Mouse (Mus musculus): ENCODE results near the gene Chst5.
"Not testable (repeated sequence)": the region's sequence is repeated elsewhere in the genome, so short reads cannot be mapped to it uniquely, and the experiment has no call there.

Chst5 gene

DNA sequence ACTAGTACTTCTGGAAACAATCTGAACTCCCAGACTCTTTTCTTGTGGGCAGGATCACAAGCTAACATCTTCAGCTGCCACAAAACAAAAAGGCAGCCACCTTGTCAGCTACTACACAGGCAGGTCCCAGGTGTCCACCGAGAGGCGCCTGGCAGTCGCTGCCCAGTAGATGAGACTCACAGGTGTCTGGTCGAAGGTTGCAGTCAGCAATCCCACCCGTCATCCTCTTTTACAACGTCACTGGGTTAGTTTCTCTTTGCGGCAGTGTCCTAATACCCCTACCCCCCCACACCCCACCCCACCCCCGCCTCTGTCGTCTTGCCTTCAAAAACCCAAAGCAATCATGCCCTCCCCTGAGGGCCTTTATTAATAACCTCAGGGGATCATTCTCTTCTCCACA lies 34.5 kb downstream of the Chst5 start:
- no peak for DNase-seq (ENCODE audit: low spot score in 2 of 2)

DNA sequence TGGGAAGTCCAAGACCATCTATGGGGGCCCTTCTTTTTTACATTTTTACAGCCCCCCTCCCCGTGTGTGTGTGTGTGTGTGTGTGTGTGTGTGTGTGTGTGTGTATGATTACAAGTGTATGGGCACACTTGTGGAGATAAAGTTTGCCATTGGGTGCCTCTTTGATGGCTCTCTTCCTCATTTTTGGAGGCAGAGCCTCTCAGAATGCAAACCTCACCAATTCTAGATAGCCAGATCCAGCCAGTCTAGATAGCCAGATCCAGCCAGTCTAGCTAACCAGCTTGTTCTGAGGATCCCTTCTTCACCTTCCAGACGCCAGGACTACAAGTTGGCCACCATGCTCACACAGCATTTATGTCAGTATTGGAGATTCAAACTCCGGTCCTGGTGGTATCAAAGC lies 39.0 kb downstream of the Chst5 start:
- no peak for DNase-seq (ENCODE audit: low spot score in 2 of 2)

GRCm38 (mm10) chr8:111870379-111870778 lies 39.9 kb downstream of the Chst5 start:
- no peak for DNase-seq (ENCODE audit: low spot score in 2 of 2)

DNA sequence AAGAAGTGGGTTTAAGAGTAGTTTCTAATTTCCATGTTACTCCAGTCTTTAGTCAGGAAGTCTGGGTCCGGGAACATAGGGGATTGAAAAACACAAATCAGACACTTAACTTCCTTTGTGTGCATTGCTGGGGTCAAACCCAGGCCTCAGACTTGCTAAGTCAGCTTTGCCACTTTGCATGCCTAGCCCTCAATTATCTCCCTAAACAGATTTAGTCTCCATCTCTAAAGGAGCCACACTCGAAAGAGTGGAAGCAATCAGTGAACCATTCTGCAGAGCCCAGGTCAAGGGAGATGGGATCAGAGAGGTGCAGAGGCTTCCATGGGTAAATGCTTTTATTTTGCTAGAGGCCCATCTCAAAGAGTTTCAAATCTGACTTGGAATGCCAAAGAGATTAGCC lies 41.6 kb downstream of the Chst5 start:
- no peak for DNase-seq (ENCODE audit: low spot score in 2 of 2)

DNA sequence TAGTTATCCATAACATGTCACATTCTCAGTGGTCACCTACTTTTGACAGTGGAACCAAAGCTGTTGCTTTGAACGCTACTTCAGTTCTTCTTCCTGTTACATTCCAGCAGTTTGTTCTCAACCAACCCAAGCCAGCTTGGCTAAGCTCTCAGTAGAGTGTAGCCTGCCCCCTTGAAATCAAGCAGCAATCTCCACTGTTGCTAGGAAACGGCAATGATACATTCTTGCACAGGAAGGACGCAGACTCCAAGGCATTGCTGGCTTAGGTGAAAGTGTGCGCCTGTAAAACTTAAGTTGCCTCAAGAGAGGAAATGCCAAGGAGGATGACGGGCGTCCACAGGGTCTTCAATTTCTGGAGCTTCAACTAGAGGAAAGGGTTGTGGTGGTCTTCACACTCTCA lies 44.4 kb downstream of the Chst5 start:
- DNase-seq (ENCODE audit: low spot score in 2 of 2) = peak in 1 of 2 experiments; percentile 14

DNA sequence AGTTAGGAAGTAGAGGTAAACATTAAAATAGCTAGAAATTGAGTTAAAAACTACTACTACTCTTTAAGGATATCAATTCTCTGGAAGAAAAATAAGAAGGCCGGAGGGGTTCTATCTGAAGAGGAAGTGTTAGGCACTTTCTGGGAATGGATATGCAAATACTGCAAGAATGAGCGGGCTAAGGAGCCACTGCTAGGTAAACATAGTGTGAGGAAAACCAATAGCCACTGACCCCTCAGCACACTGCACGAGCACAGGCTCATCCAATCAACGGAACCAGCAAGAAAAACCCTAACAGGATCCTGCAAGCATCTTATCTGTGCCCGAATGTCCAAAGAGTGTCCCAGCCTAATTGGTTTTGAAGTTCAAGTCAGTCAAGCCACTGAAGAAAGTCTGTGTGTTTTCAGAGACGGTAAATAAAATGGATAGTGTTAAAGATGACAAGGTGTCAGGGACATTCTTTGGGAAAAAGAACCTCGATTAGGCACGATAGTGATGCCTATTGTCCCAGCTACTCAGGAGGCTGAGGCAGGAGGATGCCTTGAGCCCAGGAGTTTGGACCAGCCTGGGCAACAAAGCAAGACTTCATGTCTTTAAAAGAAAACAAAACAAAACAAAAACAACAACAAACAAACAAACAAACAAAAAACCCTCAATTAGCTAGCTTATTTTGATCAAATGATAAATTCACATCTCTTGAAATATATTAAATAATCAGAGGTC lies 45.0 kb downstream of the Chst5 start:
- DNase-seq (ENCODE audit: low spot score in 2 of 2) = no peak

DNA sequence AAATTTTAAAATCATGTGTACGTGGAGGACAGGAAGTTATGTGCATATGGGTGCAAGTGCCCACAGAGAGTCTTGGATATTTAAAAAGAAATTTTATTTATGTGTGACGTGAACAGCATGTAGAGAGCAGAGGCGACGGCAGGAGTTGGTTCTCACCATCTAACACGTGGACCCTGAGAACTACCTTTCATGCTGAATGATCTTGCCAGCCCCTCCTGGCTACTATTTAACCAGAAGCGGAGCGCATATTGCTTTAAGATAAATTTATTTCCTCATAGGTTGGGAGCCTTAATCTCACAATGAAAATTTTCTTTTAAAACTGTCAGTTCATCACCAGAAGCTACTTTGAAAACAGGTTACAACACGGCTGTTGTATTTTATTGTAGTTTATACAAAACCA lies 45.6 kb downstream of the Chst5 start:
- no peak for DNase-seq (ENCODE audit: low spot score in 2 of 2)

DNA sequence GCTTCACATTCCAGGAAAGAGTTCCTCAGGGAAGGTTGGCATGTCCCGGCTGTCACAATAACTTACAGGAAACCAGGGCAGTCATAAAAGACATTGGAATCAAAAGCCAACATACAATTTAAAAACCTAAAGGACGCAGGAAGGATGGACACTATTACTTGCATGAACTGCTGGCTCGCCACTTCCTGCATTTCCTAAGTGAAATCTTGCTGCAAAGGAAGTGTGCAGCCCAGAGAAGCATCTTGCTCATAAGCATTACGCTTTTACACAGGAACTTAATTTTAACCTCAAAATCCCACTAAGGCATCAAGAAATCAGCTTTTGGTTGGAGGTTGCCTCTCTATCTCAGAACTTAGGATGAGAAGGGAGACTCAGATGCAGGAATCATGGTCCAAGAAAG lies 47.0 kb downstream of the Chst5 start:
- DNase-seq (ENCODE audit: low spot score in 2 of 2) = no peak

- no peak for DNase-seq (ENCODE audit: low spot score in 2 of 2)
Observed at GRCm38 (mm10) chr8:111855977-111856376, 54.3 kb downstream of the Chst5 start.

DNA sequence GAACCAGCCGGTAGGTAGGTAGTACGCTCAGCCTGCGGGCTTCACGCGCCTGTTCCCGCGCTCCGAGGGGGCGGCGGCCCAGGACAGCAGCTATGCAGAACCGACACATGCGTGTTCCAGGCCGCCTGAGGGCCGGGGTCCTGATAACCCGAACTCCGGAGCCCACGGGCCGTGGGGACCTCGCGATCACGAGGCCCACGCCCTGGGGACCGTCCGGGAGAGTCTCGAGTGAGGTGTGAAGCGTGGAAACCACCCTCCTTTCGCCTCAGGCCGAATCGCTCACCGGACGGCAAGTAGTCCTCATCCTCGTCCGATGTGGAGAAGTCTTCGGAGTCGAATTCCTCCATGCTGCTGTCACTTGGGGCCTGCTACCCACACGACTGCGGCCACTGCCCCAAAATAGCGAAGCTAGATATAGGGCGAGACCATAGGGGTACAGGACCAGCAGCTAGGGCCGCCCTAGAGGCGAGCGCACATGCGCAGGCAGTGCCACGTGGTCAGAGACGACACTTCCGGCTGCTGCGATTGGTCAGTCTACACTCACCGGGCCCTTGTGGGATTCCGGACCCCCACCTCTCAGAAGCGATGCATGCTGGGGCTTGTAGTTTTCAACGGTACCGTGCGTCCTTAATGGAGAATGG lies 56.3 kb downstream of the Chst5 start, which contains the start of gene Cfdp1:
Gene Cfdp1 (minus strand): TSS at position 431 of the 641 bp plus-strand sequence.
- peak; percentile 97 for DNase-seq (ENCODE audit: low spot score in 2 of 2)

GRCm38 (mm10) chr8:111853219-111853618 lies 57.0 kb downstream of the Chst5 start:
- DNase-seq (ENCODE audit: low spot score in 2 of 2) = not testable (repeated sequence)

GRCm38 (mm10) chr8:111846746-111847145 lies 63.5 kb downstream of the Chst5 start:
- DNase-seq (ENCODE audit: low spot score in 2 of 2) = no peak
